Mouse (Mus musculus): Measurements from ENCODE around the gene 5330417C22Rik.

Gene 5330417C22Rik

GRCm38 (mm10) chr3:108444029-108444428 is 92.3 kb downstream of the 5330417C22Rik start:
- no peak for TF ChIP-seq GATA4 (IDR thresholded peaks at IDR 0.05; ENCODE audit: insufficient replicate concordance, low read length)

GRCm38 (mm10) chr3:108436380-108436714 is 100.0 kb downstream of the 5330417C22Rik start:
- TF ChIP-seq GATA4 (IDR thresholded peaks at IDR 0.05; ENCODE audit: insufficient replicate concordance, low read length) = no peak

- no peak for TF ChIP-seq GATA4 (IDR thresholded peaks at IDR 0.05; ENCODE audit: insufficient replicate concordance, low read length)
Measured at GRCm38 (mm10) chr3:108435701-108436379, 100.5 kb downstream of the 5330417C22Rik start.

GRCm38 (mm10) chr3:108433881-108434495 is 102.3 kb downstream of the 5330417C22Rik start:
- TF ChIP-seq GATA4 (IDR thresholded peaks at IDR 0.05; ENCODE audit: insufficient replicate concordance, low read length) = no peak

GRCm38 (mm10) chr3:108433188-108433880 is 103.0 kb downstream of the 5330417C22Rik start:
- TF ChIP-seq GATA4 (IDR thresholded peaks at IDR 0.05; ENCODE audit: insufficient replicate concordance, low read length) = no peak

- no peak for TF ChIP-seq GATA4 (IDR thresholded peaks at IDR 0.05; ENCODE audit: insufficient replicate concordance, low read length)
Measured at GRCm38 (mm10) chr3:108432542-108433187, 103.7 kb downstream of the 5330417C22Rik start.

GRCm38 (mm10) chr3:108425624-108426018 is 110.7 kb downstream of the 5330417C22Rik start:
- no peak for TF ChIP-seq GATA4 (IDR thresholded peaks at IDR 0.05; ENCODE audit: insufficient replicate concordance, low read length)

- no peak for TF ChIP-seq GATA4 (IDR thresholded peaks at IDR 0.05; ENCODE audit: insufficient replicate concordance, low read length)
Measured at GRCm38 (mm10) chr3:108424944-108425623, 111.3 kb downstream of the 5330417C22Rik start.

- no peak for TF ChIP-seq GATA4 (IDR thresholded peaks at IDR 0.05; ENCODE audit: insufficient replicate concordance, low read length)
Measured at GRCm38 (mm10) chr3:108423844-108424801, 112.2 kb downstream of the 5330417C22Rik start.

- TF ChIP-seq GATA4 (IDR thresholded peaks at IDR 0.05; ENCODE audit: insufficient replicate concordance, low read length) = no peak
Measured at GRCm38 (mm10) chr3:108423006-108423405, 113.3 kb downstream of the 5330417C22Rik start.

- no peak for TF ChIP-seq GATA4 (IDR thresholded peaks at IDR 0.05; ENCODE audit: insufficient replicate concordance, low read length)
Measured at GRCm38 (mm10) chr3:108415831-108416223, 120.5 kb downstream of the 5330417C22Rik start.

GRCm38 (mm10) chr3:108414857-108415830 is 121.2 kb downstream of the 5330417C22Rik start, which contains the start of gene Celsr2:
TSS of gene Celsr2 (minus strand) at chr3:108415552.
- no peak for TF ChIP-seq GATA4 (IDR thresholded peaks at IDR 0.05; ENCODE audit: insufficient replicate concordance, low read length)
